Comparison of ENCODE assay signal across 8 mouse cellular contexts in the genomic region with DNA sequence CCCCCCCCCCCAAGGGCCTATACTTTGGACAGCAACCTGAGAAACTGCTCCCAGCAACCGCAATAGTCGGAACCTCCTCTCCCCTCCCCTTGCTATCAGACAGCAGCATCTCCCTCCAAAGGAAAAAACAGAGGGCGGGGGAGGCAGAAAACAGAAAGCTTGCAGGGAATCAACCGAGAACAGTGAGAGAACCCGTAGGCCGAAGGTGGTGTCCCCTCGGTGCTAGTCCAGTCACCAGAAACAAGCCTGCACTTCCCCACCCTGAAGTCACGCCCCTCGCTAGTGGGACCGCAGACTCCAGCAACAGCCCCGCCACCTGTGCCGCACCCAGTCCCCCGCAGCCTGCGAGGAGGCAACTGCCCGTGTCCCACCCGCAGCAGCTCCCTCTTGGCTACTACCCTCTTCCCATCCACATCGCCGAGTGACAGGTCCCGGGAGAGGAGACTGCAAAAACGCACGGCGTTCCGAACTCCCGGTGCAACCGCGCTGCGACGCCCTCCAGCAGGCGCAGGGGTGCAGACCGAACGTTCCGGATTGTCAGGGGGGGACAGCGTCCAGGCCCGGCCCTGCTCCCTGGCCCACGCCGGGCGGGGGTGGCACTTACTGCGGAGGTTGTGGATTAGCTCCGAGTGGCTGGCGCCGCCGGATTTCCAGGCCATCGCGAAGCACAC. TPM values are rescaled to one million over a fixed set of nuclear protein-coding genes. Genes with fewer than 3 reads are reported as not detected.
DNase-seq lines count a peak whose midpoint lies in the region; ATAC-seq lines count a peak whose summit lies in the region.

No protein-coding gene starts in this region.

- H3K4me1 ChIP-seq in brown adipose tissue, adult 24 weeks (ENCODE audit: control insufficient read depth, insufficient read depth, insufficient read length, low read length): no peaks in the 10 kb centered on the region
- H3K4me1 ChIP-seq in liver, embryonic 15.5 days (replicated peaks): peaks cover 38% of the 10 kb centered on the region
- H3K4me1 ChIP-seq in neural tube, embryonic 15.5 days: peaks cover 12% of the 10 kb centered on the region

- peak overlapping the region; percentile 90 for H3K9ac ChIP-seq in liver, embryonic 15.5 days
- peak overlapping the region; percentile 96 for H3K9ac ChIP-seq in neural tube, embryonic 15.5 days (replicated peaks)

- no peaks in the 10 kb centered on the region for H3K9me3 ChIP-seq in liver, embryonic 15.5 days (replicated peaks)
- no peaks in the 10 kb centered on the region for H3K9me3 ChIP-seq in neural tube, embryonic 15.5 days (replicated peaks)

- peak overlapping the region; percentile 88 for H3K4me2 ChIP-seq in liver, embryonic 15.5 days
- peak overlapping the region; percentile 89 for H3K4me2 ChIP-seq in neural tube, embryonic 15.5 days

- H3K27me3 ChIP-seq in liver, embryonic 15.5 days: no peaks in the 10 kb centered on the region
- no peaks in the 10 kb centered on the region for H3K27me3 ChIP-seq in neural tube, embryonic 15.5 days (replicated peaks)

- WGBS in liver, embryonic 15.5 days (ENCODE audit: insufficient replicate concordance): under 1% methylated on average over 44 of the region's 44 CpGs
- under 1% methylated on average over 44 of the region's 44 CpGs for WGBS in neural tube, embryonic 15.5 days

- peak; percentile 78 for DNase-seq in gastrocnemius, postnatal 10 days
- no peak for DNase-seq in gastrocnemius, postnatal 25 days
- peak; percentile 83 to 84 for DNase-seq in B cell, adult 2 months
- no peak for DNase-seq in right cerebral cortex, adult 18-20 months

- peaks cover 8% of the 10 kb centered on the region; the same call in 1 of the 2 replicates for H3K36me3 ChIP-seq in liver, embryonic 15.5 days (replicated peaks)
- no peaks in the 10 kb centered on the region for H3K36me3 ChIP-seq in neural tube, embryonic 15.5 days

- peak overlapping the region; percentile 95 for H3K4me3 ChIP-seq in brown adipose tissue, adult 24 weeks (ENCODE audit: insufficient read depth, low read depth, low read length)
- H3K4me3 ChIP-seq in liver, embryonic 15.5 days (replicated peaks): peak overlapping the region; percentile 99
- H3K4me3 ChIP-seq in neural tube, embryonic 15.5 days (replicated peaks): peak overlapping the region; percentile 97

- H3K27ac ChIP-seq in brown adipose tissue, adult 24 weeks (replicated peaks; ENCODE audit: low read depth, low read length): peak overlapping the region; percentile 60
- peak overlapping the region; percentile 98 for H3K27ac ChIP-seq in liver, embryonic 15.5 days (replicated peaks)
- peak overlapping the region; percentile 98 for H3K27ac ChIP-seq in neural tube, embryonic 15.5 days (replicated peaks)

- ATAC-seq in granulocyte monocyte progenitor cell, adult 5-6 weeks (replicated peaks; ENCODE audit: poor library complexity, severe bottlenecking): peak; percentile 62
- ATAC-seq in liver, embryonic 15.5 days (ENCODE audit: insufficient read depth): peak; percentile 74
- ATAC-seq in neural tube, embryonic 15.5 days (ENCODE audit: low FRiP score): peak; percentile 70

RNA-seq across cellular contexts. Expression of a gene that starts 4.7 kb away (rescaled TPM):
- total RNA-seq in gastrocnemius, postnatal 10 days (2021): 10 to 100 TPM in 1 of 2 experiments, 1 to 10 TPM in 1; 8.2 to 11.3 TPM
- 1 to 10 TPM; 4.9 to 5.1 TPM for total RNA-seq in gastrocnemius, postnatal 25 days (2021)
- polyA plus RNA-seq in brown adipose tissue, adult 24 weeks (2012; ENCODE audit: insufficient read depth, insufficient read length, missing spikeins): 5.9 and 6.7 TPM in 2 replicates
- 18.7 and 40.1 TPM in 2 replicates for total RNA-seq in granulocyte monocyte progenitor cell, adult 5-6 weeks (2014; fragmentation: Nextera tagmentation)
- total RNA-seq in granulocyte monocyte progenitor cell, adult 5-6 weeks (2017): 26.2 and 27.2 TPM in 2 replicates
- polyA plus RNA-seq in liver, embryonic 15.5 days (2015; fragmentation: Nextera tagmentation; extraction: Ambion mirVana): 21.2 and 23.8 TPM in 2 replicates
- polyA plus RNA-seq in neural tube, embryonic 15.5 days (2015; fragmentation: Nextera tagmentation; extraction: Ambion mirVana): 28.3 and 34.4 TPM in 2 replicates

RNA-seq across cellular contexts. Expression of a gene that starts 18.3 kb away (rescaled TPM):
- 100 to 1,000 TPM in 1 of 2 experiments, 10 to 100 TPM in 1; 99.4 to 100 TPM for total RNA-seq in gastrocnemius, postnatal 10 days (2021)
- 100 to 1,000 TPM in 1 of 2 experiments, 10 to 100 TPM in 1; 97.2 to 102 TPM for total RNA-seq in gastrocnemius, postnatal 25 days (2021)
- polyA plus RNA-seq in brown adipose tissue, adult 24 weeks (2012; ENCODE audit: insufficient read depth, insufficient read length, missing spikeins): 37.1 and 42.8 TPM in 2 replicates
- 46.8 and 64.6 TPM in 2 replicates for total RNA-seq in granulocyte monocyte progenitor cell, adult 5-6 weeks (2014; fragmentation: Nextera tagmentation)
- 68.1 and 81.7 TPM in 2 replicates for total RNA-seq in granulocyte monocyte progenitor cell, adult 5-6 weeks (2017)
- polyA plus RNA-seq in liver, embryonic 15.5 days (2015; fragmentation: Nextera tagmentation; extraction: Ambion mirVana): 91.2 and 95.5 TPM in 2 replicates
- polyA plus RNA-seq in neural tube, embryonic 15.5 days (2015; fragmentation: Nextera tagmentation; extraction: Ambion mirVana): 187 and 194 TPM in 2 replicates

RNA-seq across cellular contexts. Expression of a gene that starts 18.4 kb away (rescaled TPM):
- 10 to 100 TPM; 16.9 to 21.8 TPM for total RNA-seq in gastrocnemius, postnatal 10 days (2021)
- total RNA-seq in gastrocnemius, postnatal 25 days (2021): 10 to 100 TPM in 1 of 2 experiments, 1 to 10 TPM in 1; 9.8 to 10.7 TPM
- 11.2 and 13.1 TPM in 2 replicates for polyA plus RNA-seq in brown adipose tissue, adult 24 weeks (2012; ENCODE audit: insufficient read depth, insufficient read length, missing spikeins)
- total RNA-seq in granulocyte monocyte progenitor cell, adult 5-6 weeks (2014; fragmentation: Nextera tagmentation): 23.1 and 29.9 TPM in 2 replicates
- 12.4 and 16.2 TPM in 2 replicates for total RNA-seq in granulocyte monocyte progenitor cell, adult 5-6 weeks (2017)
- polyA plus RNA-seq in liver, embryonic 15.5 days (2015; fragmentation: Nextera tagmentation; extraction: Ambion mirVana): 2.3 and 2.5 TPM in 2 replicates
- polyA plus RNA-seq in neural tube, embryonic 15.5 days (2015; fragmentation: Nextera tagmentation; extraction: Ambion mirVana): 7.7 and 7.8 TPM in 2 replicates

Comparison
In these comparisons a context has a peak if more than half of its experiments do, and no peak if none do; other contexts are left out.
1. DNase-seq: peak in gastrocnemius, postnatal 10 days (single experiment) and B cell, adult 2 months (2 of 2); none in gastrocnemius, postnatal 25 days (single experiment) and right cerebral cortex, adult 18-20 months (single experiment).
2. Peak in every context shown above with its lines, with median percentiles within 50 percentile points of each other: H3K27ac ChIP-seq, H3K4me3 ChIP-seq and ATAC-seq.